Mouse (Mus musculus) embryonic facial prominence, embryonic 14.5 days (tissue): ENCODE measurements around the gene Mpv17l. TPM values are rescaled to one million over a fixed set of nuclear protein-coding genes. Genes with fewer than 3 reads are reported as not detected.
A peak's percentile ranks its signal among the peaks of the same experiment; 100 is the strongest.

Source experiments
- ATAC-seq: fragments of 200-750 bp; cut with Nextera tagmentation; 2 replicates; pipeline ENCODE4 v1.8.0; 2017; ENCODE audit warnings: low read depth, moderate number of reproducible peaks, moderate TSS enrichment
- DNase-seq: peaks from one replicate; pipeline ENCODE4 v3.0.0-alpha.2; 2015; ENCODE audit warnings: low spot score
- H3K27ac ChIP-seq: fragments of 300-500 bp; sonication (generic); replicated peaks from 2 replicates; pipeline ENCODE4 v1.5.1; 2014; ENCODE audit warnings: low read depth, mild to moderate bottlenecking, low read length, moderate library complexity
- H3K27me3 ChIP-seq: fragments of 300-500 bp; sonication (generic); replicated peaks from 2 replicates; pipeline ENCODE4 v1.6.1; 2014; ENCODE audit warnings: low read length; ENCODE audit not compliant: control insufficient read depth, insufficient read depth
- H3K36me3 ChIP-seq: fragments of 300-500 bp; sonication (generic); 2 replicates; pipeline ENCODE4 v1.6.1; 2014; ENCODE audit warnings: low read length, mixed read lengths; ENCODE audit not compliant: control insufficient read depth, insufficient read depth
- H3K4me1 ChIP-seq: fragments of 300-500 bp; sonication (generic); 2 replicates; pipeline ENCODE4 v1.6.1; 2014; ENCODE audit warnings: antibody characterized with exemption, low read length; ENCODE audit not compliant: control insufficient read depth, insufficient read depth
- H3K4me2 ChIP-seq: fragments of 300-500 bp; sonication (generic); 2 replicates; pipeline ENCODE4 v1.6.1; 2014; ENCODE audit warnings: low read depth, mild to moderate bottlenecking, low read length, moderate library complexity, mixed read lengths
- H3K4me3 ChIP-seq: fragments of 300-500 bp; sonication (generic); 2 replicates; pipeline ENCODE4 v1.5.1; 2014; ENCODE audit warnings: low read depth, mild to moderate bottlenecking, low read length
- H3K9ac ChIP-seq: fragments of 300-500 bp; sonication (generic); 2 replicates; pipeline ENCODE4 v1.6.1; 2014; ENCODE audit warnings: low read depth, mild to moderate bottlenecking, low read length, moderate library complexity, mixed read lengths
- H3K9me3 ChIP-seq: fragments of 300-500 bp; sonication (generic); 2 replicates; pipeline ENCODE4 v1.6.1; 2016; ENCODE audit warnings: low read length; ENCODE audit not compliant: control insufficient read depth
- WGBS: fragments of 180-500 bp; shearing (Covaris S2); extraction: QIAGEN DNeasy Blood & Tissue Kit; methylation state at CpG from one replicate; pipeline ENCODE4 v1.1.7; 2014; 5-methylcytosine and 5-hydroxymethylcytosine counted together
- polyA plus RNA-seq: library from polyadenylated mRNA; unstranded; fragments of >200 nt; fragmentation: Nextera tagmentation; extraction: Ambion mirVana; gene quantifications from 2 replicates; pipeline ENCODE4 v1.2.1, GENCODE M21; 2014

The Mpv17l gene
- polyA plus RNA-seq, 1 experiment from 2014 or later: 5.7 TPM

DNA sequence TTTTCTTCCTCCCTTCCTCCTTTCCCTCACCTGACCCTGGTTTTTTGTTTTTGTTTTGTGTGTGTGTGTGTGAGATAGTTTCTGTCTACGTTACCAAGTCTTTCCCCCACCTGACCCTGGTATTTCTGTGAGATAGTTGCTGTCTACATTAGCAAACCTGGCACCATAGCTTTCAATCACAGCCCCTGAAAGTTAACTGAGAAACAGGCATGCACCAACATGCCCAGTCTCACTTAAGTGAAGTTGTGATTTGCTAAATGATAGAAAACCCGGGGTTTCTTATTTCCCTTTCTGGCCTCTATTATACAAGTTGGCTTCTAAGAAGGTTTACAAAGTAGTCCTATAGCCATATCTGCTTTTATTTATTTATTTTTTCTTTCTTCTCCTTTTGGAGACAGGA is 12.5 kb upstream of the Mpv17l start:
- Histone ChIP-seq H3K9ac (no peak overlapping the region), H3K27ac (no peak overlapping the region), H3K4me1 (no peaks in the 10 kb centered on the region), H3K4me3 (no peak overlapping the region), H3K9me3 (no peaks in the 10 kb centered on the region), H3K27me3 (no peaks in the 10 kb centered on the region), H3K36me3 (no peaks in the 10 kb centered on the region), H3K4me2 (no peak overlapping the region)
- ATAC-seq (no peak), DNase-seq (no peak)
- WGBS: 80% methylated on average over 2 of the region's 2 CpGs

DNA sequence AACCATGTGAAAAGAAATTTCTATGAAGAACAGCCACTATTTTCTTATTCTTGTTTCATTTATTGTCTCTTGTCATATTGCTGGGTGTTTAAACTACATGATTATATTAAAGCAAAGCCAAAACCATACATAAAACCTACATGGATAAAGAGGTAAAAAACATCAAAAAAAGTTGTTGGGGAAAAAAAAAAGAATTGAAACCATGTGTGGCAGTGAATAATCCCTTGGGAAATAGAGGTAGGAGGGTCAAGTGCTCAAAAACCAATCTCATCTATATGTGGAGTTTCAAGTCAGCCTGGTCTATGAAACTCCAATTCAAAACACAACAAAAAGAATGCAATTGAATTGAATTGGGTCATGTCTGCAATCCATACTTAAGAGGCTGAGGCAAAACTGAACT is 10.1 kb upstream of the Mpv17l start:
- H3K4me3 ChIP-seq: no peak overlapping the region
- H3K4me2 ChIP-seq: no peak overlapping the region
- no peaks in the 10 kb centered on the region for H3K9me3 ChIP-seq
- no peaks in the 10 kb centered on the region for H3K27me3 ChIP-seq
- H3K27ac ChIP-seq: no peak overlapping the region
- DNase-seq (no peak), ATAC-seq (no peak)
- no peak overlapping the region for H3K9ac ChIP-seq
- H3K4me1 ChIP-seq: no peaks in the 10 kb centered on the region
- no peaks in the 10 kb centered on the region for H3K36me3 ChIP-seq

GRCm38 (mm10) chr16:13894097-13894496 is 8.9 kb upstream of the Mpv17l start:
- 86% methylated on average over 2 of the region's 2 CpGs for WGBS
- no peak for ATAC-seq
- H3K4me3 ChIP-seq: no peak overlapping the region

GRCm38 (mm10) chr16:13895740-13896139 is 7.2 kb upstream of the Mpv17l start:
- 92% methylated on average over 3 of the region's 3 CpGs for WGBS
- H3K4me3 ChIP-seq: no peak overlapping the region
- no peak overlapping the region for H3K9ac ChIP-seq
- H3K27ac ChIP-seq: no peak overlapping the region
- H3K36me3 ChIP-seq: no peaks in the 10 kb centered on the region
- H3K9me3 ChIP-seq: no peaks in the 10 kb centered on the region
- no peaks in the 10 kb centered on the region for H3K27me3 ChIP-seq
- ATAC-seq: no peak
- no peaks in the 10 kb centered on the region for H3K4me1 ChIP-seq
- no peak overlapping the region for H3K4me2 ChIP-seq
- no peak for DNase-seq

More at GRCm38 (mm10) chr16:13894097-13894496, 8.9 kb upstream of the Mpv17l start:
- H3K27ac ChIP-seq: no peak overlapping the region
- no peaks in the 10 kb centered on the region for H3K4me1 ChIP-seq
- no peaks in the 10 kb centered on the region for H3K36me3 ChIP-seq
- H3K9ac ChIP-seq: no peak overlapping the region
- H3K27me3 ChIP-seq: no peaks in the 10 kb centered on the region
- no peak overlapping the region for H3K4me2 ChIP-seq
- no peak for DNase-seq
- H3K9me3 ChIP-seq: no peaks in the 10 kb centered on the region

GRCm38 (mm10) chr16:13896357-13896756 is 6.6 kb upstream of the Mpv17l start:
- Histone ChIP-seq H3K9me3 (no peaks in the 10 kb centered on the region), H3K27me3 (no peaks in the 10 kb centered on the region), H3K9ac (no peak overlapping the region), H3K4me1 (no peaks in the 10 kb centered on the region), H3K4me3 (no peak overlapping the region), H3K36me3 (no peaks in the 10 kb centered on the region), H3K27ac (no peak overlapping the region), H3K4me2 (no peak overlapping the region)
- ATAC-seq (no peak), DNase-seq (no peak)
- 82% methylated on average over 3 of the region's 3 CpGs for WGBS

DNA sequence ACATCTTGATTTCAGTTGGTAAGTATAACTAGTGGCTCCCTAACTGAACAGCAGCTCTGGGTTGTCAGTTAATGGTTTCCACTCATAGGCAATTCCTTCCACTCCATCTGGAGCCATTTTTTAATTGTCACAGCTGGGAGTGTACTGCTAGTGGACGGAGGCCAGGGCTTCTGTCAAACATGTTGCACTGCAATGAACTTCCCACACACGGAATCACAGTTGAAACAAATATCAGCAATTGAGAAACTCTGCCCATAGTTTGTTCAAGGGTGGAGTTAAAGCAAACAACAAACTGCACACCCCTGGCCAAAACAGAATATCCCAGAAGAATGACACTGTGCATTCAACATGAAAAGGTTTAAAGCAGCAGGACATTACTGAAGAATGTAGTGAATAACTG is 4.0 kb upstream of the Mpv17l start:
- ATAC-seq (no peak), DNase-seq (no peak)
- Histone ChIP-seq H3K9me3 (no peaks in the 10 kb centered on the region), H3K36me3 (no peaks in the 10 kb centered on the region), H3K9ac (no peak overlapping the region), H3K27me3 (no peaks in the 10 kb centered on the region), H3K4me1 (no peaks in the 10 kb centered on the region), H3K27ac (no peak overlapping the region), H3K4me3 (no peak overlapping the region), H3K4me2 (no peak overlapping the region)
- 48% methylated on average over 2 of the region's 2 CpGs for WGBS

DNA sequence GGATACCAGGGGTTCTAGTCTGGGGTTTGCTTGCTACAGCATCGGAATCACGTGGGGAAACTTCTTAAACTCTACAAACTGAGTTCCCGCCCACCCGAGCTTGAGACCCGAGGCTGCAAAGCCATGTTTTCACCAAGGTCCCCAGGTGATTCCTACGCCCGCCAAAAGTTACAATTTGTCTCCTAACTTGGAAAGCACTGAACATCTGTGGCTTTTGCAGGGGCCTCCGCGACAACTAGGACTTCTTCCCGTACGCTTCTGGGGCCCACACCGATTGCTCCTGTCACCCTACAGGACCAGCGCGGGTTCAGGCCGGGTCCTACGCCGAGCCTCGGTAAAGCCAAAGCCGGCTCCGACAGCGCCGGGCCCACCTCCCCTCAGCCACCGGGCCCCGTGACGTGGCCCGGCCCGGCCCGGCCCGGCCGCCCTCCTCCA is 547 bp upstream of the Mpv17l start:
- WGBS: under 1% methylated on average over 22 of the region's 30 CpGs
- peak overlapping the region; percentile 94 for H3K9ac ChIP-seq
- H3K27me3 ChIP-seq: no peaks in the 10 kb centered on the region
- peak overlapping the region; percentile 81 for H3K27ac ChIP-seq
- H3K4me1 ChIP-seq: no peaks in the 10 kb centered on the region
- H3K4me3 ChIP-seq: peak overlapping the region; percentile 75
- DNase-seq: peak; percentile 67
- ATAC-seq: no peak
- peak overlapping the region; percentile 78 for H3K4me2 ChIP-seq
- no peaks in the 10 kb centered on the region for H3K9me3 ChIP-seq
- no peaks in the 10 kb centered on the region for H3K36me3 ChIP-seq

DNA sequence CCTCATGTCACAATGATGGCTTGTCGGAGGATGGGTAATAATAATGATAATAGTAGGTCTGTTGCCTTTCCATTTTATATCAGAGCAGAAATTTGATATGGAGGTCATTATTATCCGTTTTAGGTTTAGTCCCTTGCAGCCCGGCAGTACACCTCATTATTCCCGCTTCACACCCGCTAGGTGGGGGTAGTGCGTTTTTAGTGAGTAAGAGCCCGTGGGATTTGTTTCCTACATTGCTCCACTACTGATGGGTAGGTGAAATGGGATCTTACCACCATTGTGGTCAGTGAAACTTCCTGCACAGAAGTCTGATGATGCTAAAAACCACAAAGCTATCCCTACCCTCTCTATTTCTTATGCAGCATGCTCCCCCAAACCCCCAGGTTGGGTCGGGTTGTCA is 527 bp downstream of the Mpv17l start:
- H3K27me3 ChIP-seq: no peaks in the 10 kb centered on the region
- 3% methylated on average over 8 of the region's 8 CpGs for WGBS
- no peaks in the 10 kb centered on the region for H3K36me3 ChIP-seq
- no peaks in the 10 kb centered on the region for H3K9me3 ChIP-seq
- H3K4me3 ChIP-seq: peak overlapping the region; percentile 75
- ATAC-seq: peak; percentile 87
- DNase-seq: peak; percentile 95
- peak overlapping the region; percentile 78 for H3K4me2 ChIP-seq
- peak overlapping the region; percentile 94 for H3K9ac ChIP-seq
- H3K27ac ChIP-seq: peak overlapping the region; percentile 81
- no peaks in the 10 kb centered on the region for H3K4me1 ChIP-seq

GRCm38 (mm10) chr16:13907297-13907696 is 4.3 kb downstream of the Mpv17l start:
- Histone ChIP-seq H3K27me3 (no peaks in the 10 kb centered on the region), H3K4me1 (no peaks in the 10 kb centered on the region), H3K27ac (no peak overlapping the region), H3K4me3 (no peak overlapping the region), H3K9ac (no peak overlapping the region), H3K9me3 (no peaks in the 10 kb centered on the region), H3K36me3 (no peaks in the 10 kb centered on the region), H3K4me2 (no peak overlapping the region)
- DNase-seq (no peak), ATAC-seq (no peak)
- WGBS: 82% methylated on average over 3 of the region's 3 CpGs
